Mouse (Mus musculus): ENCODE results near the gene Selplg.

- TF ChIP-seq CTCF (IDR thresholded peaks at IDR 0.05), result no peak
- no peak for TF ChIP-seq EP300 (IDR thresholded peaks at IDR 0.05)
Observed at GRCm38 (mm10) chr5:113836961-113837360, 4.5 kb upstream of the Selplg start.
